In genomic region chr11:118197508-118198295, GRCm38 (mm10) we compare ENCODE assay signal across 9 mouse cellular contexts. TPM values are rescaled to one million over a fixed set of nuclear protein-coding genes. Genes with fewer than 3 reads are reported as not detected.
A peak's percentile ranks its signal among the peaks of the same experiment; 100 is the strongest.
DNase-seq lines count a peak whose midpoint lies in the region; ATAC-seq lines count a peak whose summit lies in the region.
"Had no signal": no experiment of that assay in that cellular context is flagged by ENCODE, and none has a peak within 500 bp of the region (broad histone marks: within the 10 kb centered on the region; RNA-seq: fewer than 3 reads in every experiment).

No protein-coding gene starts in this region.

- WGBS in embryonic facial prominence, embryonic 13.5 days, result 22% methylated on average over 13 of the region's 13 CpGs
- WGBS in hindbrain, embryonic 11.5 days, result 38% methylated on average over 13 of the region's 13 CpGs
- WGBS in midbrain, embryonic 16.5 days, result 12% methylated on average over 13 of the region's 13 CpGs

- peak overlapping the region; percentile 46; the same call in 1 of the 2 replicates for H3K9ac ChIP-seq in embryonic facial prominence, embryonic 13.5 days
- H3K9ac ChIP-seq in hindbrain, embryonic 11.5 days (ENCODE audit: low read depth, low read length), result peak overlapping the region; percentile 24
- peak overlapping the region; percentile 58 for H3K9ac ChIP-seq in midbrain, embryonic 16.5 days (ENCODE audit: low read depth, low read length)

- no peak overlapping the region for H3K4me3 ChIP-seq in embryonic facial prominence, embryonic 13.5 days
- peak overlapping the region; percentile 2; the same call in 1 of the 2 replicates for H3K4me3 ChIP-seq in hindbrain, embryonic 11.5 days (ENCODE audit: low read depth, low read length)
- H3K4me3 ChIP-seq in midbrain, embryonic 16.5 days (ENCODE audit: low read depth, low read length), result peak overlapping the region; percentile 22

- peaks cover 76% of the 10 kb centered on the region for H3K4me1 ChIP-seq in embryonic facial prominence, embryonic 13.5 days
- peaks cover 31% of the 10 kb centered on the region for H3K4me1 ChIP-seq in hindbrain, embryonic 11.5 days (replicated peaks; ENCODE audit: control insufficient read depth, insufficient read depth, low read length)
- peaks cover 62% of the 10 kb centered on the region for H3K4me1 ChIP-seq in midbrain, embryonic 16.5 days (ENCODE audit: control insufficient read depth, insufficient read depth, low read length)

- peak overlapping the region; percentile 32 for H3K4me2 ChIP-seq in embryonic facial prominence, embryonic 13.5 days
- 0 out of 2 replicates have a peak overlapping the region, but pooled peaks have one; percentile 1 for H3K4me2 ChIP-seq in hindbrain, embryonic 11.5 days (replicated peaks; ENCODE audit: low read depth, low read length)
- H3K4me2 ChIP-seq in midbrain, embryonic 16.5 days (ENCODE audit: low read length), result peak overlapping the region; percentile 52

- H3K27me3 ChIP-seq in embryonic facial prominence, embryonic 13.5 days, result no peaks in the 10 kb centered on the region
- no peaks in the 10 kb centered on the region; the same call in 1 of the 2 replicates for H3K27me3 ChIP-seq in hindbrain, embryonic 11.5 days (ENCODE audit: control insufficient read depth, insufficient read depth, low read length)
- H3K27me3 ChIP-seq in midbrain, embryonic 16.5 days (ENCODE audit: control insufficient read depth, insufficient read depth, low read depth, low read length), result no peaks in the 10 kb centered on the region
- H3K27me3 ChIP-seq: Patski had no signal

- H3K36me3 ChIP-seq in embryonic facial prominence, embryonic 13.5 days, result no peaks in the 10 kb centered on the region
- no peaks in the 10 kb centered on the region for H3K36me3 ChIP-seq in hindbrain, embryonic 11.5 days (ENCODE audit: control insufficient read depth, insufficient read depth, low read length)
- H3K36me3 ChIP-seq in midbrain, embryonic 16.5 days (ENCODE audit: control insufficient read depth, insufficient read depth, low read length), result 0 out of 2 replicates have a peak, but pooled peaks cover 3% of the 10 kb centered on the region

- DNase-seq in testis, postnatal 10 days (ENCODE audit: low spot score), result peak; percentile 62
- no peak for DNase-seq in testis, postnatal 14 days (ENCODE audit: low spot score)
- peak; percentile 79 for DNase-seq in hindbrain, embryonic 11.5 days (ENCODE audit: low spot score)
- peak; percentile 60 to 72 for DNase-seq in layer of hippocampus, postnatal 25 days (ENCODE audit: extremely low spot score in 1 of 2, low spot score in 1 of 2)
- DNase-seq in spleen, postnatal 36 days (ENCODE audit: low spot score in 2 of 2), result no peak
- no peak for DNase-seq in thymus, adult 18-20 months

- H3K9me3 ChIP-seq in embryonic facial prominence, embryonic 13.5 days, result no peaks in the 10 kb centered on the region
- no peaks in the 10 kb centered on the region for H3K9me3 ChIP-seq in hindbrain, embryonic 11.5 days (ENCODE audit: control insufficient read depth, low read length)
- H3K9me3 ChIP-seq in midbrain, embryonic 16.5 days (replicated peaks; ENCODE audit: control insufficient read depth, low read length, poor library complexity, severe bottlenecking), result no peaks in the 10 kb centered on the region

- H3K27ac ChIP-seq in embryonic facial prominence, embryonic 13.5 days, result peak overlapping the region; percentile 78
- peak overlapping the region; percentile 80 for H3K27ac ChIP-seq in hindbrain, embryonic 11.5 days (ENCODE audit: low read depth, low read length)
- H3K27ac ChIP-seq in midbrain, embryonic 16.5 days (ENCODE audit: low read length), result peak overlapping the region; percentile 84

- no peak for ATAC-seq in embryonic facial prominence, embryonic 13.5 days (ENCODE audit: insufficient number of reproducible peaks, insufficient read depth, low FRiP score, low TSS enrichment, low read depth)
- ATAC-seq in hindbrain, embryonic 11.5 days (ENCODE audit: low FRiP score), result 0 out of 2 replicates have a peak, but pooled peaks have one; percentile 17
- ATAC-seq in midbrain, embryonic 16.5 days, result no peak
- ATAC-seq: Patski had no signal

RNA-seq across cellular contexts. Expression of gene Cyth1, which starts 50.7 kb away (rescaled TPM):
- 15.8 and 16.1 TPM in 2 replicates for polyA plus RNA-seq in embryonic facial prominence, embryonic 13.5 days (2015; fragmentation: Nextera tagmentation; extraction: Ambion mirVana)
- polyA plus RNA-seq in hindbrain, embryonic 11.5 days (2014; fragmentation: Nextera tagmentation; extraction: Ambion mirVana), result 16.5 and 16.7 TPM in 2 replicates
- 10 to 100 TPM; 96.3 to 99.2 TPM for total RNA-seq in layer of hippocampus, postnatal 25 days (2021)
- 25.1 and 26.7 TPM in 2 replicates for polyA plus RNA-seq in midbrain, embryonic 16.5 days (2015; fragmentation: Nextera tagmentation; extraction: Ambion mirVana)

Comparison
In these comparisons a context has a peak if more than half of its experiments do, and no peak if none do; other contexts are left out.
1. DNase-seq: peak in testis, postnatal 10 days (single experiment), hindbrain, embryonic 11.5 days (single experiment) and layer of hippocampus, postnatal 25 days (2 of 2); none in testis, postnatal 14 days (single experiment), spleen, postnatal 36 days (0 of 2) and thymus, adult 18-20 months (0 of 2).
2. H3K4me2 ChIP-seq: peak in every context shown above with its lines; median percentile 52 in midbrain, embryonic 16.5 days; 32 in embryonic facial prominence, embryonic 13.5 days; 1 in hindbrain, embryonic 11.5 days.
3. Peak in every context shown above with its lines, with median percentiles within 50 percentile points of each other: H3K27ac ChIP-seq and H3K9ac ChIP-seq.